Mouse (Mus musculus) retina, postnatal 7 days (tissue): ENCODE data around the gene Qtrt2.

ENCODE experiments used
- DNase-seq: peaks from one replicate; pipeline ENCODE4 v3.0.0-alpha.2; 2012; ENCODE audit warnings: low read depth, low spot score

The Qtrt2 gene

DNA sequence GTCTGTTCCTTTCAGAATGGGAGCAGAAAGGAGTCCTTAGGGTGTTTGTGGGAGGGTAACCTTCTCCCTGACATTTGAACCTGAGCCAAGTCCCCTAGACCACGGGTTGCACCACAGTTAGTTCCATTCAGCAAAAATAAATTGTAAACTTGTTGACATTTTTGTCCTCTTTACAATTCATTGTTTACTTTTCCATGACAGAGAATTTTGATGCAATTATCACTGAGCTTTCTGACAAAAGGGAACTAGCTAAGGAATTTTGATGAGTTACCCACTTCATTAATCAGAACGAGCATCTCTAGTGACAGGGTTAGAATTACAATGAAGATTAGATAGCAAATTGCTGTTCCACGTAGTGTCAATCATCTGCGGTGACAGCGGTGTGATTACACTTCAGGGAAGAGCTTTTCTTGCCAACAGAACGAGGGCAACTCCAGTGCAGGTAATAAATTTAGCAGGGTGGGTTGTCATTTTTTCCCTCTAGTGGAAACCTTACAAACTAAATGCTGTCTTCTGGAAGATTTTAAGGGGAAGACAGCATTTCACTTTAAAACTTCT is 1.5 kb downstream of the Qtrt2 start:
- DNase-seq: no peak

DNA sequence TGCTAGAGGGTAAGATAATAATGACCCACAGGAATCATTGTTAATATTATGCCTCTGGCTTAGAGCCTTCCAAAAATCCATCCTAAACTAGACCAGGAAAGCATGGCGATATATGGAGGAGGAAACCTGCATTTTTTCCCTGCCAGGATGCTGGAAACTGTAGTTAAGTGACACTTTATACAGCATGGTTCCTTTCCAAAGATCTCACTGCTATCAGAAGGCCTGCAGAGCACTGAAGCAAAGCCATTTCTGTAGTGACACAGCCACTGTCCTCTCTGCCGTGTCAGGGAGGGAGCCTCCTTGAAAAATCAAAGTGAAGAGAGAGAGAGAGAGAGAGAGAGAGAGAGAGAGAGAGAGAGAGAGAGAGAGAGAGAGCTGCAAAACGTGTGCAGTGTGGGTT is 4.0 kb downstream of the Qtrt2 start:
- DNase-seq: no peak

DNA sequence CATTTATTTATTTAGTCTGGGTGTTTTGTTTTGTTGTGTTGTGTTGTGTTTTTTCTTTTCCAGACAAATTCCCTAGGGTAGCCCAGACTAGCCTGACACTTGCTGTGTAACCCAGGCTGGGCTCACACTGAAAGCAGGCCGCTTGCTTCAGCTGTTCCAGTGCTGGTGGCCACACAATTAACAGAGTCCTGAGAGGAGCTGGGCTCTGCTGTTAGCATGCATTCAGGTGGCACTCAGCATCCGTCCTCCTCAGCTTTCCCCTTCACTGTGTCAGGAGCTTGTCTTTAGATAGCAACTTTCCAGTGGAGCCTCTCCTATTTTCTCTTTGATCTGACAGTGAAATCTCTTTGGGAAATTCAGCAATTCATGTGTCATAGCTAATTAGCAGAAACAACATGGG is 4.6 kb downstream of the Qtrt2 start:
- DNase-seq: no peak

DNA sequence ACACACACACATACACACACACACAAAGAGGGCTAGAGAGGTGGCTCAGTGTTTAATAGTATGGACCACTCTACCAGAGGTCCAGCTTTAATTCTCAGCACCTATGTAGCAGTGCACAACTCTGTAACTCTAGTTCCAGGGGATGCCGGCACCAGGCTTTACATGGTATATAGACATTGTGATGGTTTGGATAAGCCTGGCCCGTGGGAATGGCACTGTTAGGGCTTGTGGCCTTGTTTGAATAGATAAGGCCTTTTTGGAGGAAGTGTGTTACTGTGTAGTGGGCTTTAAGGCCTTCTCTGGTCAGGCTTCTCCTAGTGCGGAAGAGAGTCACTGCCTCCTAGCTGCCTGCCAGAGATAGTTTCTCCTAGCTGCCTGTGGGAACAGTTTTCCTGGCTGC is 7.7 kb downstream of the Qtrt2 start:
- no peak for DNase-seq

DNA sequence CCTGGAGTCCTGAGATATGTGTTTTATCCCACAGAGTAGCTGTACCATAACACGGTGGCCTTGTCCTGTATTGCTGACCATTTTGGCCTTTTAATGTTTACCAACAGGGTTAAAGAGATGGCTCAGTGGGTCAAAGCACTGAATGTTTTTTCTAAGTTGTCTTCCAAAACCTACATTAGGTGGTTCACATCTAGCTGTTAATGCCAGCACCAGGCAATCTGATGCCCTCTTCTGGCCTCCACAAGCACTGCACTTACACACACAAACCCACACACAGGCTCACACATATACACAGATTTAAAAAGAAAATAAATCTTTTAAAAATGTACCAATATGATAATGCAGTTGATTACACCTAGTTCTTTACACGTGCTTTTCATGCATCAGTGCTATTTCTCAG is 17.7 kb downstream of the Qtrt2 start:
- DNase-seq: no peak

DNA sequence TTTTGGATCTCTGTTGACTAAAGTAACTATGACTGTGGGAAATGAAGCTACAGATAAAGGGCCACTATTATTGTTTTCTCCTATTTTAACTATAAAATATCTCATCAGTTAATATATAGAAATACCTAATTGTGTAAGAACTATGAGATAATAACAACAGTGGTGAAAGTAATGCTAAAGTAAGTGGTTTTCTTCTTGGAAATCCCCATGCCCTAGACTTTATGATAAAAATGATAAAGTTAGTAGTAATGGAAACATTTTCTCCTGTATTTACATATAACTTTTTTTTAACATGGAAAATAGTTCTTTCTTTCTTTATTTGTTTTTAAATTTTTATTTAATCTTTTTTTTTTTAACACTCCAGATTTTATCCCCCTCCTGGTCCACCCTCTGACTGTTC is 26.0 kb downstream of the Qtrt2 start:
- DNase-seq: no peak

DNA sequence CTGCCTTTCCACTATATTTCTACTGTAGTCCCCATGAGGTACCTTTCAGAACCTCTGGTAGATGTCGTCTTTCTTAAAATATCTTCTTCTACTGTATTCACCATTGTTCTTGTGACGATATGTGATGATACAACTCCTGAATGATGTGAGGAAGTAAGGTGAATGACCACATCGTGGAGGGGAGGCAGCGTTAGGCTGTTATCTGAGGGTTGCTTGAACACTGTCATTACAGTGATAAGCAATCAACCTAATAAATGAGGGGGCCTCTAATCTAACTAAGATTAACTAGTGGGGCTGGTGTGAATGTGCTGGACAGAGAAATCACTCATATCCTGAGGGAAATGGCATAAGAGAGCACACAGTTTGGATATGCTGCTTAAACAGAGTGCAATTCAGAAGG is 26.5 kb downstream of the Qtrt2 start:
- DNase-seq: no peak

DNA sequence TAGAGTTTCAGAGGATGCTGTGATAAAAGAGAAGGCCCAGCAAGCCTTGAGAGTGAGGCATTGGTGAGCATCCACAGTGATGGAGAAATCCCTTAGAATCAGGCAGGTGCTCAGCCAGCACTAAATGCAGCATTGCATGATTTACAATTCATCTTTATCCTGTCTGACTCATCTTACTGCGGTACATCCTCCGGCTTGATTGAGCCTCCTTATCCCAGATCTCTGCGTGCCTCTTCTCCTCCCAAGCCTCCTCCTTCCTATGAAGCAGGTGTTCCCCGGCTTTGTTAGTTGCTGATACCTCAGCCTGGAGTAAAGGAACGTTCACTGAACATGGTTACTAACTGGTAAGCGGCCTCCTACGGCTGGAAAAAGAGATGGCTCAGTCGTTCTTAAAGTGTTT is 32.1 kb downstream of the Qtrt2 start:
- DNase-seq: no peak

DNA sequence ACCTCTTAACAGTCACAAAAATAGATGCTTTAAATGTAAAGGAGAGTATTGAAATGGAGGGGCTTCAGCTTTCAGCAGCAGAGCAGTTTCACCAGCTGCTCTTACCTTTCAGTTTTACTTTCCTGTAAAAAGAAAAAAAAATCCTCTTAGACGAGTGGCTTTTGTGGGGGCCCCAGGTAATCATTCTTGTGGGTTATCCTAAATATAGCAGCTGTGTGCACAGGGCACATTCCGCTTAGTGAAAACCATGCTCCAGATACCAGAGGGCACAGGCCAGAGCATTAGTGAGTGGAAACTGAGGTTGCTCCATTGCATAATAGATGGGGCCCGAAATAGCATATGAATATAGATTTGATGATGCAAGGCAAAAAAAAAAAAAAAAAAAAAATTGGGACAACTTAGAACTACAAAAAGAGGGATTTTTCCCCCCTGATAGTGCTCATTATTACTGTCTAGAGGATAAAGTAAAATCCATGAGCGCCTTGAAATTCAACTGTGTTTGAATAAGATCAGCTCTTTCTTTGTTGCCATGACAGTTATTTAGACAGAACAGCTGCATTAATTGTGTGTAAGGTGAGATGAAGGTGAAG is 35.8 kb downstream of the Qtrt2 start:
- no peak for DNase-seq

DNA sequence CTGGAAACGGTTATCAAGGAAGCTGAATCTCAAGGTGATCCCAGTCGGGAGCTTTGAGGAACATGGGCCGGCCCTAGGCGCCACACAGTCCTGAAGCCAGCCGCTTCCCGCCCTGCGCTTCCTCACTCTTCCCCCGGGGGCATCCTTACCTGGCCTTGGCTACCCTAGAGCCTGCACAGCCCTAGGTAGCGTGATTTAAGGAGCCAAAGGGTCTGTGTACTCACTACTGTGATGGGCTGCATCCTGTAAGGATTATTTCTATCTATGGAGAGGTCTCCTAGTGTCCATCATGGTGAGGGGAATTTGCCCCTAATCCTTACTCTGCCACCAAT is 36.6 kb downstream of the Qtrt2 start:
- DNase-seq: no peak

DNA sequence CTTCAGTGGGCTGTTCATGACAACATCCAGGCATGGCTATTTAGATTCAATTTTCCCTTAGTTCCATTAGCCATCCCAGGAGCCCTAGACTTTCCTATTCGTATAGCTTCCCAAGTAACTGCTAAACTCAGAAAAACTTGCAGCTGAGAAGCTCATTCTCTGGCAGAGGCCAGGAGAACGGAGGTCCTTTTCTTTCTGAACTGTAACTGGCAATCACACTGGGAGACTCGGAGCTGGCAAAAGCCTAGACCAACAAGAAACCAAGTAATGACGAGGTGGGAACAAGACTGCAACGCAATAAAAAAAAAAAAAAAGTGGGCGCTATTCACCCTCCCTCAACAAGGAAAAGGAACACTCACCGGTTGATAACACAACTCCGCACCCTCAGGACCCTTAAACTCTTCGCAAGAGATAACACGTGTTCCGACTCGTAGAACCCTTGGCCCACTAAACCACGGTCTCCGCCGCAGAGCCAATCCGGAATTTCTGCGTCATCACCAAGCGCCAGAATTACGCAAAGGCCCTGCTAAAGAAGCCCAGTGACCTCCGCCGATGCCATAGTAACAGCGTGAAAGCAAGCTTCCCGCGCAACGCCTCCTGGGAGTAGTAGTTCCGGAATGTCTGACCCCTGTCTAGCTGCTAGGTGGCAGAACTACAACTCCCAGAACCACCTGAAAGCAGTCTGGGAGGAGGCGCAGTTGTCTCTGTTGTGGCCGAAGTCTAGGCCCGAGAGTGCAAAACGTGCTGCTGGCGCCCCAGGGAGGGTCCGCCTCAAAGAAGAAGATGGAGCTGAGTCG is 37.2 kb downstream of the Qtrt2 start, which contains the start of gene Ccdc191:
TSS of gene Ccdc191 (plus strand) at position 593 of the 797 bp plus-strand sequence.
- DNase-seq: peak; percentile 99

DNA sequence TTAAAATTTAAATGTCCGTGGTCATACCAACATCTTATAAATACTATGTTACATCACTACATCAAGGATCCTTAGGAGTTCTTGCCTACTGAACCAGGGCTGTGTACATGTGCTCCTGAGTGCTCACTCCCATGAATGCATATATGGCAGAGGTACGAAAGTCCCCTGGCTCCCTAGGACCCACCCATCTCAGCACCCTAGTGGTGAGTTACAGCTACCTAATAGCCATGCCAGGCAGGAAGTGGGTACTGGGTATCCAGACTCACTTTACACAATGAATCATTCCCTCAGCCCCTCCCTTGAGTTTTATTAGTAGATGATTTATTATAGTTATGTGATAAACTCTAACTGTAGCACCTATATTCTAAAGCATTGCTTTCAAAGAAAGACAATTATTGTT is 44.3 kb downstream of the Qtrt2 start:
- no peak for DNase-seq

DNA sequence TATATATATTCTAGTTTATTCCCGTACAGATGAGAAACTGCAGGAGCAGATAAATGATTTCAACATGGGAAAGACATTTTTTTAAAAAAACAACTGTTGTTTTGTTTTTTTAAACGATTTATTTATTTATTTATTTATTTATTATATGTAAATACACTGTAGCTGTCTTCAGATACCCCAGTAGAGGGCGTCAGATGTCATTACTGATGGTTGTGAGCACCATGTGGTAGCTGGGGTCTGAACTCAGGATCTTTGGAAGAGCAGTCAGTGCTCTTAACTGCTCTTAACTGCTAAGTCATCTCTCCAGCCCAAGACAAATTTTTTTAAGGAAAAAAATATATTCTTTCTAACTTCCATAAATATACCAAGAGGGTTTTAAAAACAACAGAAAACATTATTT is 45.0 kb downstream of the Qtrt2 start:
- DNase-seq: no peak

DNA sequence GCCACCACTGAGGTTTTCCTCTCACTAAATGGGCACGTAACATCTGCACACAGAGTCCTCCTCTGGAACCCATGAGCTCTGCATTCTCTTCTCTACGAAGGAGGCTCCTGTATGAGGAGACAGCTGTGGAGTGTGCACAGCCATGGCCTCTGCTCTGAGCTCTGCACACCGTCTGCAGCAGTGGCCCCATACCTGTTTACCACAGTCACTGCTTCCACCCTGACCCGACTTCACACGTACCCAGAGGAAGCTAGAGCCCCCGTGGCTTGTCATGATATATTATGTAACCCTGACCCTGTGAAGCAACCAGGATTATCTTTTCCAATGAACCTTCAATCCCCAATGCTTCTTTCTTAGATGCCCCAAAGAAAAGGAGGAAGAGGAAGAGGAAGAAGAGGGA is 46.8 kb downstream of the Qtrt2 start:
- no peak for DNase-seq

DNA sequence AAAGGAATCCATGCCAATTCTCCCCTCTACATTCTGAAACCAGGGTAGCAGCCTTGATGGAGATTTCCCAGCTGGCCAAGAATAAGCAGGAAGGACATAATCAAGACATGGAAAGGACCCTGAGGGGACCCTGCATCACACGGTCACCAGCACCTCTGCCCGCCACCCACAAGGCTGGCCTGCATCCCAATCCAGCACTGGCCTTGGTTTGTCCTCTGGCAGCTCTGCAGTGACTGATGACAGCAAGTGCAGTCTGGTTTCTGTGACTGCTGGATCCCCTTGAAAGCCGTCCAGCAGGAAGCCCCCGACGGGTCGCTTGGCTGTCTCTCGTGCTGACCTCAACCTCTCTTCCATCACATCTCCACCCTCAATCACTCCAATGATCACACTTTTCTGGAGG is 55.2 kb downstream of the Qtrt2 start:
- no peak for DNase-seq

DNA sequence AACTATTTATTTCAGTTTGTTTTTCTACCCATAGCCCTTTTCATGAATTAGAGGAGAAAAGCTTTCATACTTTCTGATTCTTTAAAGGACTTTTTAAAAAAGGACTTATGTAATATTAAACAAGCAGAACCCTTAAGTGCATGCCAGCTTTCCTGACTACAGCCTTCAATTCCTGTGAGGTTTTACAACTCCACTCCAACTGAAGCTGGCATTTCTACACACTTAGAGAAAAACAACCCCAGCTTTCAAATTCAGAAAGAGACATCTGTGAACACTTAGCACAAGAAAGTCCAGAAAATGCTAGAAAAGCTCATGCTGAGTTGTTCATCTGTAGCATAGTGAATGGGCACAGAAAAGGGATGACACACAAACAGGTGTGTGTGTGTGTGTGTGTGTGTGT is 56.8 kb downstream of the Qtrt2 start:
- DNase-seq: no peak

DNA sequence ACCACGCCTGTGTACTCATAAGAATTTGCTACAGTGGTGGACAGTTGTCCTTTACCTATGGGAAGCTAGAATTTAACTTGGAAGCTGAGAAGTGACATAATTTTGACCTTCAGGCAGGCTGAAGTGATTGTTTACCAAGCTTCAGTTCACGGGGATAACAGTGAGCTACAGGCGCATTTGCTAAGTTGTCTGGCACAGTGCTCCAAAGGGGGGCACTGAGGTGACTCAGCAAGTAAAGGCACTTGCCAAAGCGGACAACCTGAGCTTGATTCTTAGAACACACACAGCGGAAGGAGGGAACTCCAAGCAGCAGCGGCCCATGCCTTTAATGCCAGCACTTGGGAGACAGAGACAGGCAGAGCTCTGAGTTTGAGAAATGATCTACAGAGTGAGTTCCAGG is 66.0 kb downstream of the Qtrt2 start:
- no peak for DNase-seq

DNA sequence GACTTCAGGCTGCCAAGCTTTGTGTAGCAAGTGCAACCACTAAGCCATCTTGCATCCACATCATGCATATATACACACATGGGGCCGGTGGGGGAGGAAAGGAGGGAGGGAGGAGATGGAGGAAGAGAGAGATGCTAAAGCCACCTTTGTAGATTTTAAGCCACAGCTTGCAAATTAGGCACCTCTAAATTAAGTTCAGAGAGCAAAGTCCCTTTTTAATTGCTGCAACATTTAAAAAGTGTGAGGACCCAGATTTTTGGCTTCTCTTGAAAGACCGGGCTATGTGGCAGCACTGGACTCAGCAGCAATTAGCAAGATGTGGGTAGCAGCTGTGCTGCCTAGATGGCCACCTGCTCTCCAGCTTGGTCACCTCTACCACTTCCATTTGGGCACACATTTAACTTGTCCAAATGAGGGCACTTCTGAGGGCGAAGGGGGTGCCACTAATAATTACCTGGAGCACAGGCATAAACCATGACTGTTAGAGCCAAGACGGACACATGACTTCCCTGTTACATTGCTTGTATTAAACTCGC is 67.6 kb downstream of the Qtrt2 start:
- no peak for DNase-seq

DNA sequence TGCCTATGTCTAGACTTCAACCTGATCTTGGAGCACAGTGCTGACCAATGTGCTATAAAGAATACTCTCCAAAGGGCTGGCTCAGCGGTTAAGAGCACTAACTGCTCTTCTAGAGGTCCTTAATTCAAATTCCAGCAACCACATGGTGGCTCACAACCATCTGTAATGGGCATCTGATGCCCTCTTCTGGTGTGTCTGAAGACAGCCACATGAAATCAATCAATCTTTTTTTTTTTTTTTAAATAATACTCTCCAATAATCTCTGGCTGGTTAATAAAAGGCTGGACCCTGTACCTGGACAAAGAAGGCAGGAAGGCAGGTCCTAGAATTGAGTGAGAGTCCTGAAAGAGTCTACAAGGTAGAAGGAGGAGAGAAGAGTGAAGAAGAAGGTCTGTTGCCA is 76.8 kb downstream of the Qtrt2 start:
- no peak for DNase-seq

DNA sequence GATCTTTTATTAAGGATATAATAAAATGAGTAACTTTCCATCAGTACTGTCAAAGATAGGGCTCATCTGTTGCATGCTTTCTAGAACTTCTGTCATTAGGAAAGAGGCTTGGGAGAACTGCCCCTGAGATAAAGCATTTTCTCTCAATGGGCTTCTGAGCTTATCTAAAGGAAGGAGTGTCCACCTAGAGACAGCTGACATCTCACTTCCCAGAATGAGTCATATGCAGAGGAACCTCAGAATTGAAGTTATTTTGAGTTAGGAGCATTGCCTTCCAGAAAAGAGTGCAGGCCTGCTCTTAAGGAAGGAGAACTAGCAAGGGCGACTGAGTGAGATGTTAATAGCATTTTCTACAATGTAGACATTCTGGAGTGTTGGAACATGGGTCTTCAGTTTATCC is 85.4 kb downstream of the Qtrt2 start:
- DNase-seq: no peak

DNA sequence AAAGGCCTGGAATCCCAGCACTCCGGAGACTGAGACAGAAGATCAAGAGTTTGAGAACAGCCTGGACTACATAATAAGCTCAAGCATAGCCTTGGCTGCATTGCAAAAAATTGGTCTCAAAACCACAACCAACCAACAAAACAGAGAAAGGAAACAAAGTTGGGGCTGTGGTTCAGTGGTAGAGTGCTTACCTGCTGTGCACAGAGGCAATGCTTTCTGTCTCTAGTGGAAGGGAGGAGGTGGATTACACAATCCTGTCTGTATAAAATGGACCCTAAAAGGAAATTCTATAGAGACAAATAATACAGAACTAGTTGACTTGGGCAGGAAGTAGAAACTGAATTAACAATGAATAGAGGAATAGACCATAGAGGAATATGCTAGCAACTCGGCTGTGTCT is 94.7 kb downstream of the Qtrt2 start:
- DNase-seq: no peak

DNA sequence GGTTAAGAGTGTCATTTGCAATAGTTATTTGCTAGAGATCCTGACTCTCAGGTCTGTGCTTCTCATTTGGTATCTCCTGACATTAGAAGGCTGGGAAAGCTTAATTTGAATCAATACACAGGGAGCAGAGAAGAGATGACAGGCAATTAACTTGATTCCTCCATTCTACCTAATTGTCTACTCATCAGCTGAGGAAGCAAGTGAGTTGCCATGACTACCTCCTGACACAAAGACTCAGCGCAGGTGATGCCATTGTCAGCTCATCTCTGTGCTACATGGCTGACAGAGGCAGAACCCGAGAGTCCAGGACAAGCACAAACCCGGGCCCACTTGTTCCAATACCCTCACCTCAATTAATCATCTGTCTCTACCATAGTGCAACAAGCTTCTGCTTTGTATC is 99.1 kb downstream of the Qtrt2 start:
- no peak for DNase-seq

DNA sequence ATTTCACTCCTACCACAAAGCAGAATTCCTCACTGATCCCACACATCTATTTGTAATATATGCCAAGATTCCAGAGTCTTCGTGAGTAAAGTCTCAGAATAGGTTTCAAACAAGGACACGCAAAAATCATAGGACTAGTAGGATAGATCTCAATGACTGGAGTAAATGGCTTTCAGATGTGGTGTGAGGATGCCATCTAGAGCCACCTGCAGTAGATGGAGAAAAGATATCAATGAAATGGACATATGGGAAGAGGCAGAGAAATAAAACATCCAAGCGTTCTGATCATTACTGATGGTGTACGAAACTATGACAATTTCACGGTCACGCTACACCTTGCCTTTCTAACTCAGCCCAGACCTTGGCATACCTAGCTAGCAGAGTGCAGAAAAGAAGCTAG is 108.2 kb downstream of the Qtrt2 start:
- no peak for DNase-seq
